Mouse (Mus musculus): ENCODE results near the gene Atg13. TPM values are rescaled to one million over a fixed set of nuclear protein-coding genes. Genes with fewer than 3 reads are reported as not detected.
"Not testable (repeated sequence)": the region's sequence is repeated elsewhere in the genome, so short reads cannot be mapped to it uniquely, and the experiment has no call there.

Atg13 gene
- polyA plus RNA-seq, 1 experiment from 2014 or later, result 16.3 TPM

GRCm38 (mm10) chr2:91725476-91725875 lies 15.1 kb upstream of the Atg13 start:
- not testable (repeated sequence) for H3K36me3 ChIP-seq (ENCODE audit: control insufficient read depth, insufficient read depth); H3K27ac ChIP-seq (ENCODE audit: low read length); ATAC-seq (ENCODE audit: low read depth); H3K9me3 ChIP-seq (replicated peaks; ENCODE audit: control insufficient read depth, low read length); H3K9ac ChIP-seq (ENCODE audit: low read depth, low read length); H3K27me3 ChIP-seq (ENCODE audit: control insufficient read depth, insufficient read depth, low read depth, low read length); H3K4me3 ChIP-seq (ENCODE audit: low read depth, low read length); H3K4me1 ChIP-seq (ENCODE audit: control insufficient read depth, low read depth, low read length)
- H3K4me2 ChIP-seq (ENCODE audit: low read depth, low read length), result 0 out of 2 replicates have a peak overlapping the region, but pooled peaks have one; percentile 3
- WGBS (ENCODE audit: insufficient replicate concordance), result 12% methylated on average over 4 of the region's 4 CpGs

GRCm38 (mm10) chr2:91724716-91725115 lies 14.3 kb upstream of the Atg13 start:
- H3K9ac ChIP-seq (ENCODE audit: low read depth, low read length), result no peak overlapping the region
- 0 out of 2 replicates have a peak overlapping the region, but pooled peaks have one; percentile 9 for H3K4me2 ChIP-seq (ENCODE audit: low read depth, low read length)
- no peaks in the 10 kb centered on the region for H3K9me3 ChIP-seq (replicated peaks; ENCODE audit: control insufficient read depth, low read length)
- H3K36me3 ChIP-seq (ENCODE audit: control insufficient read depth, insufficient read depth), result no peaks in the 10 kb centered on the region
- ATAC-seq (ENCODE audit: low read depth), result no peak
- H3K27ac ChIP-seq (ENCODE audit: low read length), result no peak overlapping the region
- no peak overlapping the region for H3K4me3 ChIP-seq (ENCODE audit: low read depth, low read length)
- 31% methylated on average over 2 of the region's 2 CpGs for WGBS (ENCODE audit: insufficient replicate concordance)
- no peaks in the 10 kb centered on the region; the same call in 1 of the 2 replicates for H3K4me1 ChIP-seq (ENCODE audit: control insufficient read depth, low read depth, low read length)
- no peaks in the 10 kb centered on the region for H3K27me3 ChIP-seq (ENCODE audit: control insufficient read depth, insufficient read depth, low read depth, low read length)

DNA sequence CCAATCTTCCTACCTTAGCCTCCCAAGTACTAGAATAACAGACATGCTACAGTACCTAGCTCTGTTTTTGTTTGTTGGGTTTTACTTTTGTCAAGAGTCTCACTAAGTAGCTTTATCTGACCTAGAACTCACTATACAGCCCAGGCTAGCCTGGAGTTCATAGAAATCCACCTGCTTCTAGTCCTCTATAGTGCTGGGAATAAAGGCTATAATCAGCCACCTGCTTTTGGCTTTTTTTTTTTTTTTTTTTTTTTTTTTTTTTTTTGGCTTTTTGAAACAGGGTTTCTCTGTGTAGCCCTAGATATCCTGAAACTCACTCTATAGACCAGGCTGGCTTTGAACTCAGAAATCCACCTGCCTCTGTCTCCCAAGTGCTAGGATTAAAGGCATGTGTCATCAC lies 13.6 kb upstream of the Atg13 start:
- Histone ChIP-seq H3K4me3 (ENCODE audit: low read depth, low read length) (no peak overlapping the region), H3K9me3 (replicated peaks; ENCODE audit: control insufficient read depth, low read length) (no peaks in the 10 kb centered on the region), H3K9ac (ENCODE audit: low read depth, low read length) (no peak overlapping the region), H3K4me1 (ENCODE audit: control insufficient read depth, low read depth, low read length) (no peaks in the 10 kb centered on the region; the same call in 1 of the 2 replicates), H3K4me2 (ENCODE audit: low read depth, low read length) (no peak overlapping the region), H3K27ac (ENCODE audit: low read length) (no peak overlapping the region), H3K27me3 (ENCODE audit: control insufficient read depth, insufficient read depth, low read depth, low read length) (no peaks in the 10 kb centered on the region), H3K36me3 (ENCODE audit: control insufficient read depth, insufficient read depth) (no peaks in the 10 kb centered on the region)
- ATAC-seq (ENCODE audit: low read depth), result no peak

- Histone ChIP-seq H3K9ac (ENCODE audit: low read depth, low read length) (no peak overlapping the region), H3K27ac (ENCODE audit: low read length) (no peak overlapping the region)
These were observed 13.0 kb upstream of the Atg13 start for GRCm38 (mm10) chr2:91723382-91723781.

GRCm38 (mm10) chr2:91718276-91718675 lies 7.9 kb upstream of the Atg13 start:
- Histone ChIP-seq H3K4me3 (ENCODE audit: low read depth, low read length) (no peak overlapping the region), H3K4me1 (ENCODE audit: control insufficient read depth, low read depth, low read length) (no peaks in the 10 kb centered on the region), H3K9me3 (replicated peaks; ENCODE audit: control insufficient read depth, low read length) (no peaks in the 10 kb centered on the region), H3K4me2 (ENCODE audit: low read depth, low read length) (no peak overlapping the region), H3K27ac (ENCODE audit: low read length) (0 out of 2 replicates have a peak overlapping the region, but pooled peaks have one; percentile 41), H3K36me3 (ENCODE audit: control insufficient read depth, insufficient read depth) (no peaks in the 10 kb centered on the region), H3K9ac (ENCODE audit: low read depth, low read length) (no peak overlapping the region), H3K27me3 (ENCODE audit: control insufficient read depth, insufficient read depth, low read depth, low read length) (no peaks in the 10 kb centered on the region)
- ATAC-seq (ENCODE audit: low read depth), result peak; percentile 76
- WGBS (ENCODE audit: insufficient replicate concordance), result 58% methylated on average over 6 of the region's 6 CpGs

More at GRCm38 (mm10) chr2:91723382-91723781, 13.0 kb upstream of the Atg13 start:
- Histone ChIP-seq H3K4me2 (ENCODE audit: low read depth, low read length) (no peak overlapping the region), H3K9me3 (replicated peaks; ENCODE audit: control insufficient read depth, low read length) (no peaks in the 10 kb centered on the region), H3K4me1 (ENCODE audit: control insufficient read depth, low read depth, low read length) (no peaks in the 10 kb centered on the region; the same call in 1 of the 2 replicates), H3K4me3 (ENCODE audit: low read depth, low read length) (no peak overlapping the region), H3K27me3 (ENCODE audit: control insufficient read depth, insufficient read depth, low read depth, low read length) (no peaks in the 10 kb centered on the region), H3K36me3 (ENCODE audit: control insufficient read depth, insufficient read depth) (no peaks in the 10 kb centered on the region)
- WGBS (ENCODE audit: insufficient replicate concordance), result 68% methylated on average over 4 of the region's 4 CpGs
- ATAC-seq (ENCODE audit: low read depth), result no peak

DNA sequence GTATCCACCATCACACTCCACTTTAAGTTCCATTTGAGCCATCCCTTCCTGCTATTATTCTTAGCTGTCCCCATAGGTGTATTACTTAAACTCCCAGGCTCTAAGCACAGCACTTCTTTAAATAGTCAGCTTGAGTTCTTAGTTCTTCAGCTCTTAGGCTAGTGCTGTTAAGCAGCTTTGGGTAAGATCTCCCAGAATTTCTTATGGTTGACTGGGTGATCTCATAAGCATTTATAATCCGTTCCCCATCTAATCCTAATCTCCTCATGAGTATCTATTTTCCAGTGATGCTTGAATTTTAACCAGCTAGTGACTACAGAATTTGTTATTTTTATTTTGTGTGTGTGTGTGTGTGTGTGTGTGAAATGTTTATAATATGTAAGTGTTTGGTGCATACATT lies 4.5 kb upstream of the Atg13 start:
- Histone ChIP-seq H3K9me3 (replicated peaks; ENCODE audit: control insufficient read depth, low read length) (no peaks in the 10 kb centered on the region), H3K27ac (ENCODE audit: low read length) (no peak overlapping the region), H3K9ac (ENCODE audit: low read depth, low read length) (no peak overlapping the region), H3K4me3 (ENCODE audit: low read depth, low read length) (no peak overlapping the region), H3K27me3 (ENCODE audit: control insufficient read depth, insufficient read depth, low read depth, low read length) (no peaks in the 10 kb centered on the region), H3K36me3 (ENCODE audit: control insufficient read depth, insufficient read depth) (no peaks in the 10 kb centered on the region), H3K4me1 (ENCODE audit: control insufficient read depth, low read depth, low read length) (peaks cover 8% of the 10 kb centered on the region), H3K4me2 (ENCODE audit: low read depth, low read length) (no peak overlapping the region)
- no peak for ATAC-seq (ENCODE audit: low read depth)
- 67% methylated on average over 1 of the region's 1 CpGs for WGBS (ENCODE audit: insufficient replicate concordance)

- WGBS (ENCODE audit: insufficient replicate concordance), result under 1% methylated on average over 8 of the region's 8 CpGs
- H3K27me3 ChIP-seq (ENCODE audit: control insufficient read depth, insufficient read depth, low read depth, low read length), result no peaks in the 10 kb centered on the region
- no peaks in the 10 kb centered on the region for H3K36me3 ChIP-seq (ENCODE audit: control insufficient read depth, insufficient read depth)
- H3K4me3 ChIP-seq (ENCODE audit: low read depth, low read length), result peak overlapping the region; percentile 84
- H3K9ac ChIP-seq (ENCODE audit: low read depth, low read length), result peak overlapping the region; percentile 81
- H3K9me3 ChIP-seq (replicated peaks; ENCODE audit: control insufficient read depth, low read length), result no peaks in the 10 kb centered on the region
- H3K27ac ChIP-seq (ENCODE audit: low read length), result peak overlapping the region; percentile 93
- H3K4me1 ChIP-seq (ENCODE audit: control insufficient read depth, low read depth, low read length), result peaks cover 15% of the 10 kb centered on the region
- H3K4me2 ChIP-seq (ENCODE audit: low read depth, low read length), result peak overlapping the region; percentile 68
- no peak for ATAC-seq (ENCODE audit: low read depth)
These were observed 1.0 kb upstream of the Atg13 start for GRCm38 (mm10) chr2:91711256-91711925.

DNA sequence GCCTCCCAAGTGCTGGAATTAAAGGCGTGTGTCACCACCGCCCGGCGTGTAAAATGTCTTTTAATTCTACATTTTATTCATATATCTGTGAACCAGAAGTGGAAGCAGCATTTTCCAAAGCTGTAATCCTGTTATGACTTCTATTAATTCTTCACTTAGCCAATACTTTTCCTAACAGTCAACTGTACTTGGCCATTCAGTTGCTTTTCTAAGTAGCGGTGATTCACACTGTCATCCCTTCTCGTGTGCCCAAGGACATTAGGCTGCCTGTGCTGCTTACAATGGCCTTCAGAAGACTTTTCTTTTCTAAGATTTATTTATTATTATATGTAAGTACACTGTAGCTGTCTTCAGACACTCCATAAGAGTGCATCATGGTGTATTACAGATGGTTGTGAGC lies 2.0 kb downstream of the Atg13 start:
- Histone ChIP-seq H3K27ac (ENCODE audit: low read length) (no peak overlapping the region), H3K4me1 (ENCODE audit: control insufficient read depth, low read depth, low read length) (peaks cover 15% of the 10 kb centered on the region), H3K4me3 (ENCODE audit: low read depth, low read length) (no peak overlapping the region), H3K36me3 (ENCODE audit: control insufficient read depth, insufficient read depth) (no peaks in the 10 kb centered on the region), H3K9me3 (replicated peaks; ENCODE audit: control insufficient read depth, low read length) (no peaks in the 10 kb centered on the region), H3K4me2 (ENCODE audit: low read depth, low read length) (no peak overlapping the region), H3K27me3 (ENCODE audit: control insufficient read depth, insufficient read depth, low read depth, low read length) (no peaks in the 10 kb centered on the region), H3K9ac (ENCODE audit: low read depth, low read length) (no peak overlapping the region)
- ATAC-seq (ENCODE audit: low read depth), result no peak
- 92% methylated on average over 6 of the region's 6 CpGs for WGBS (ENCODE audit: insufficient replicate concordance)

GRCm38 (mm10) chr2:91706456-91706855 lies 3.9 kb downstream of the Atg13 start:
- no peak for ATAC-seq (ENCODE audit: low read depth)
- Histone ChIP-seq H3K27ac (ENCODE audit: low read length) (no peak overlapping the region), H3K9ac (ENCODE audit: low read depth, low read length) (no peak overlapping the region)

More at GRCm38 (mm10) chr2:91706456-91706855, 3.9 kb downstream of the Atg13 start:
- H3K36me3 ChIP-seq (ENCODE audit: control insufficient read depth, insufficient read depth), result no peaks in the 10 kb centered on the region
- H3K4me1 ChIP-seq (ENCODE audit: control insufficient read depth, low read depth, low read length), result peaks cover 8% of the 10 kb centered on the region
- no peaks in the 10 kb centered on the region for H3K27me3 ChIP-seq (ENCODE audit: control insufficient read depth, insufficient read depth, low read depth, low read length)
- no peak overlapping the region for H3K4me2 ChIP-seq (ENCODE audit: low read depth, low read length)
- H3K9me3 ChIP-seq (replicated peaks; ENCODE audit: control insufficient read depth, low read length), result no peaks in the 10 kb centered on the region
- H3K4me3 ChIP-seq (ENCODE audit: low read depth, low read length), result no peak overlapping the region

All from liver, embryonic 16.5 days (tissue).